Mouse (Mus musculus): ENCODE results near the gene Slc34a1. TPM values are rescaled to one million over a fixed set of nuclear protein-coding genes. Genes with fewer than 3 reads are reported as not detected.

Gene Slc34a1
- total RNA-seq, 1 experiment, result not detected

GRCm38 (mm10) chr13:55418004-55418403 is 20.0 kb downstream of the Slc34a1 start:
- Histone ChIP-seq H3K27ac (ENCODE audit: insufficient read depth, low read depth, low read length, poor library complexity, severe bottlenecking) (no peak overlapping the region), H3K4me3 (ENCODE audit: insufficient read depth in 1 of 2, low read depth in 1 of 2, low read length in 2 of 2, poor library complexity in 1 of 2, severe bottlenecking in 1 of 2) (no peak overlapping the region), H3K9me3 (ENCODE audit: control insufficient read depth, insufficient read depth, low read depth, low read length) (no peaks in the 10 kb centered on the region), H3K9ac (ENCODE audit: insufficient read depth, low read depth, low read length, poor library complexity, severe bottlenecking) (no peak overlapping the region), H3K36me3 (ENCODE audit: control insufficient read depth, insufficient read depth, low read length, poor library complexity, severe bottlenecking) (no peaks in the 10 kb centered on the region), H3K4me1 (ENCODE audit: control insufficient read depth in 2 of 2, insufficient read depth in 2 of 2, low read length in 2 of 2, poor library complexity in 1 of 2) (peaks cover 0 to 9% of the 10 kb centered on the region in 2 experiments; a peak in 2 of 4 replicates)
- peak; percentile 69 for DNase-seq (ENCODE audit: low read depth, low spot score)
- no peak for TF ChIP-seq MAFK (IDR thresholded peaks at IDR 0.05; ENCODE audit: insufficient read depth, low read depth, low read length)
- TF ChIP-seq CHD2 (IDR thresholded peaks at IDR 0.05; ENCODE audit: low read depth, low read length), result no peak
- TF ChIP-seq ZNF384 (IDR thresholded peaks at IDR 0.05; ENCODE audit: low read depth, low read length), result no peak
- TF ChIP-seq ZC3H11A (IDR thresholded peaks at IDR 0.05; ENCODE audit: borderline replicate concordance, low read depth, low read length), result no peak
- TF ChIP-seq HCFC1 (IDR thresholded peaks at IDR 0.05; ENCODE audit: borderline replicate concordance, insufficient read depth, low read length), result no peak
- in situ Hi-C loops (cut with MboI; ENCODE audit: low sequenced_read_pairs in 2 of 2, unreplicated experiment in 2 of 2), result no loop called here

- in situ Hi-C loops (cut with MboI; ENCODE audit: low sequenced_read_pairs in 2 of 2, unreplicated experiment in 2 of 2), result no loop called here
- no peaks in the 10 kb centered on the region for H3K9me3 ChIP-seq (ENCODE audit: control insufficient read depth, insufficient read depth, low read depth, low read length)
- DNase-seq (ENCODE audit: low read depth, low spot score), result no peak
- peaks cover 0 to 9% of the 10 kb centered on the region in 2 experiments; a peak in 2 of 4 replicates for H3K4me1 ChIP-seq (ENCODE audit: control insufficient read depth in 2 of 2, insufficient read depth in 2 of 2, low read length in 2 of 2, poor library complexity in 1 of 2)
- H3K4me3 ChIP-seq (ENCODE audit: insufficient read depth in 1 of 2, low read depth in 1 of 2, low read length in 2 of 2, poor library complexity in 1 of 2, severe bottlenecking in 1 of 2), result no peak overlapping the region
- no peak for TF ChIP-seq ZC3H11A (IDR thresholded peaks at IDR 0.05; ENCODE audit: borderline replicate concordance, low read depth, low read length)
- no peak for TF ChIP-seq MAFK (IDR thresholded peaks at IDR 0.05; ENCODE audit: insufficient read depth, low read depth, low read length)
- no peak for TF ChIP-seq CHD2 (IDR thresholded peaks at IDR 0.05; ENCODE audit: low read depth, low read length)
- TF ChIP-seq HCFC1 (IDR thresholded peaks at IDR 0.05; ENCODE audit: borderline replicate concordance, insufficient read depth, low read length), result no peak
- TF ChIP-seq ZNF384 (IDR thresholded peaks at IDR 0.05; ENCODE audit: low read depth, low read length), result no peak
- H3K36me3 ChIP-seq (ENCODE audit: control insufficient read depth, insufficient read depth, low read length, poor library complexity, severe bottlenecking), result no peaks in the 10 kb centered on the region
- H3K9ac ChIP-seq (ENCODE audit: insufficient read depth, low read depth, low read length, poor library complexity, severe bottlenecking), result no peak overlapping the region
- H3K27ac ChIP-seq (ENCODE audit: insufficient read depth, low read depth, low read length, poor library complexity, severe bottlenecking), result no peak overlapping the region
These were observed 21.2 kb downstream of the Slc34a1 start for GRCm38 (mm10) chr13:55419142-55419541.

- TF ChIP-seq MAFK (IDR thresholded peaks at IDR 0.05; ENCODE audit: insufficient read depth, low read depth, low read length), result no peak
- TF ChIP-seq HCFC1 (IDR thresholded peaks at IDR 0.05; ENCODE audit: borderline replicate concordance, insufficient read depth, low read length), result no peak
- no peak for TF ChIP-seq ZC3H11A (IDR thresholded peaks at IDR 0.05; ENCODE audit: borderline replicate concordance, low read depth, low read length)
- no peak for TF ChIP-seq CHD2 (IDR thresholded peaks at IDR 0.05; ENCODE audit: low read depth, low read length)
- no peak for TF ChIP-seq ZNF384 (IDR thresholded peaks at IDR 0.05; ENCODE audit: low read depth, low read length)
- DNase-seq (ENCODE audit: low read depth, low spot score), result no peak
- Histone ChIP-seq H3K4me1 (ENCODE audit: control insufficient read depth in 2 of 2, insufficient read depth in 2 of 2, low read length in 2 of 2, poor library complexity in 1 of 2) (peaks cover 0 to 9% of the 10 kb centered on the region in 2 experiments; a peak in 2 of 4 replicates), H3K27ac (ENCODE audit: insufficient read depth, low read depth, low read length, poor library complexity, severe bottlenecking) (no peak overlapping the region), H3K9me3 (ENCODE audit: control insufficient read depth, insufficient read depth, low read depth, low read length) (no peaks in the 10 kb centered on the region), H3K9ac (ENCODE audit: insufficient read depth, low read depth, low read length, poor library complexity, severe bottlenecking) (no peak overlapping the region), H3K4me3 (ENCODE audit: insufficient read depth in 1 of 2, low read depth in 1 of 2, low read length in 2 of 2, poor library complexity in 1 of 2, severe bottlenecking in 1 of 2) (peak overlapping the region; percentile 22 to 52; a peak in 2 of 4 replicates), H3K36me3 (ENCODE audit: control insufficient read depth, insufficient read depth, low read length, poor library complexity, severe bottlenecking) (no peaks in the 10 kb centered on the region)
- in situ Hi-C loops (cut with MboI; ENCODE audit: low sequenced_read_pairs in 2 of 2, unreplicated experiment in 2 of 2), result no loop called here
These were observed 22.3 kb downstream of the Slc34a1 start for GRCm38 (mm10) chr13:55420018-55420932.

GRCm38 (mm10) chr13:55420933-55421800 is 23.2 kb downstream of the Slc34a1 start:
- in situ Hi-C loops (cut with MboI; ENCODE audit: low sequenced_read_pairs in 2 of 2, unreplicated experiment in 2 of 2), result no loop called here
- TF ChIP-seq CHD2 (IDR thresholded peaks at IDR 0.05; ENCODE audit: low read depth, low read length) (no peak), MAFK (IDR thresholded peaks at IDR 0.05; ENCODE audit: insufficient read depth, low read depth, low read length) (no peak), ZC3H11A (IDR thresholded peaks at IDR 0.05; ENCODE audit: borderline replicate concordance, low read depth, low read length) (no peak), HCFC1 (IDR thresholded peaks at IDR 0.05; ENCODE audit: borderline replicate concordance, insufficient read depth, low read length) (no peak), ZNF384 (IDR thresholded peaks at IDR 0.05; ENCODE audit: low read depth, low read length) (no peak)

More at GRCm38 (mm10) chr13:55420933-55421800, 23.2 kb downstream of the Slc34a1 start:
- H3K4me3 ChIP-seq (ENCODE audit: insufficient read depth in 1 of 2, low read depth in 1 of 2, low read length in 2 of 2, poor library complexity in 1 of 2, severe bottlenecking in 1 of 2), result peak overlapping the region; percentile 22 to 52; a peak in 2 of 4 replicates
- H3K27ac ChIP-seq (ENCODE audit: insufficient read depth, low read depth, low read length, poor library complexity, severe bottlenecking), result no peak overlapping the region
- DNase-seq (ENCODE audit: low read depth, low spot score), result no peak
- no peaks in the 10 kb centered on the region for H3K9me3 ChIP-seq (ENCODE audit: control insufficient read depth, insufficient read depth, low read depth, low read length)
- H3K9ac ChIP-seq (ENCODE audit: insufficient read depth, low read depth, low read length, poor library complexity, severe bottlenecking), result no peak overlapping the region
- H3K36me3 ChIP-seq (ENCODE audit: control insufficient read depth, insufficient read depth, low read length, poor library complexity, severe bottlenecking), result no peaks in the 10 kb centered on the region
- peaks cover 0 to 9% of the 10 kb centered on the region in 2 experiments; a peak in 2 of 4 replicates for H3K4me1 ChIP-seq (ENCODE audit: control insufficient read depth in 2 of 2, insufficient read depth in 2 of 2, low read length in 2 of 2, poor library complexity in 1 of 2)
